Mouse (Mus musculus) lung, postnatal 14 days (tissue): ENCODE results near the gene Glp1r.

Experiments
- DNase-seq: peaks from one replicate; pipeline ENCODE4 v3.0.0; 2021

The Glp1r gene

GRCm38 (mm10) chr17:30901627-30902026 lies at the start of gene Glp1r:
TSS of gene Glp1r (plus strand) at chr17:30901817.
- DNase-seq: peak; percentile 49

GRCm38 (mm10) chr17:30852345-30852744 lies 49.3 kb upstream of the Glp1r start:
- DNase-seq: no peak

GRCm38 (mm10) chr17:30857347-30857746 lies 44.3 kb upstream of the Glp1r start:
- no peak for DNase-seq

GRCm38 (mm10) chr17:30858586-30859259 lies 42.9 kb upstream of the Glp1r start:
- DNase-seq: peak; percentile 65

GRCm38 (mm10) chr17:30859989-30860585 lies 41.5 kb upstream of the Glp1r start:
- DNase-seq: no peak

- no peak for DNase-seq
Observed at GRCm38 (mm10) chr17:30860606-30861005, 41.0 kb upstream of the Glp1r start.

- no peak for DNase-seq
Observed at GRCm38 (mm10) chr17:30866281-30866680, 35.3 kb upstream of the Glp1r start.

- peak; percentile 46 for DNase-seq
Observed at GRCm38 (mm10) chr17:30866966-30867365, 34.7 kb upstream of the Glp1r start.

- peak; percentile 65 for DNase-seq
Observed at GRCm38 (mm10) chr17:30871040-30871439, 30.6 kb upstream of the Glp1r start.

GRCm38 (mm10) chr17:30874276-30874675 lies 27.3 kb upstream of the Glp1r start:
- no peak for DNase-seq

GRCm38 (mm10) chr17:30877456-30877855 lies 24.2 kb upstream of the Glp1r start:
- no peak for DNase-seq

GRCm38 (mm10) chr17:30878626-30879025 lies 23.0 kb upstream of the Glp1r start:
- peak; percentile 37 for DNase-seq

- DNase-seq: no peak
Observed at GRCm38 (mm10) chr17:30880391-30880790, 21.2 kb upstream of the Glp1r start.

- no peak for DNase-seq
Observed at GRCm38 (mm10) chr17:30881001-30881400, 20.6 kb upstream of the Glp1r start.

GRCm38 (mm10) chr17:30882206-30882605 lies 19.4 kb upstream of the Glp1r start:
- peak; percentile 51 for DNase-seq

GRCm38 (mm10) chr17:30883534-30883933 lies 18.1 kb upstream of the Glp1r start:
- no peak for DNase-seq

GRCm38 (mm10) chr17:30892086-30892485 lies 9.5 kb upstream of the Glp1r start:
- DNase-seq: no peak

GRCm38 (mm10) chr17:30892730-30893129 lies 8.9 kb upstream of the Glp1r start:
- peak; percentile 52 for DNase-seq

GRCm38 (mm10) chr17:30897075-30897474 lies 4.5 kb upstream of the Glp1r start:
- no peak for DNase-seq

- DNase-seq: no peak
Observed at GRCm38 (mm10) chr17:30904096-30904495, 2.5 kb downstream of the Glp1r start.

GRCm38 (mm10) chr17:30907577-30907976 lies 6.0 kb downstream of the Glp1r start:
- DNase-seq: no peak

GRCm38 (mm10) chr17:30910866-30911731 lies 9.5 kb downstream of the Glp1r start:
- peak; percentile 15 for DNase-seq

GRCm38 (mm10) chr17:30911732-30912088 lies 10.1 kb downstream of the Glp1r start:
- DNase-seq: no peak

GRCm38 (mm10) chr17:30912536-30912935 lies 10.9 kb downstream of the Glp1r start:
- DNase-seq: no peak
